Mouse (Mus musculus): ENCODE measurements at regions not wholly inside any gene's neighbourhood (a gene's known extent, or its start where the extent isn't known, plus 50 kb on each side); places are given as distances from the start of the nearest gene placed in this dataset.

GRCm38 (mm10) chr8:86393835-86394234 lies 186.7 kb downstream of the Abcc12 start:
- TF ChIP-seq CTCF (IDR thresholded peaks at IDR 0.05; ENCODE audit: low read depth) (no peak), EP300 (IDR thresholded peaks at IDR 0.05; ENCODE audit: low read depth) (no peak)
